Mouse (Mus musculus) testis, postnatal 14 days (tissue): ENCODE measurements around the gene Afp.

ENCODE experiments used
- DNase-seq: peaks from one replicate; pipeline ENCODE4 v3.0.0; 2021; ENCODE audit warnings: low spot score

The Afp gene

GRCm38 (mm10) chr5:90507411-90507949, 16.9 kb downstream of the Afp start:
- DNase-seq = no peak

GRCm38 (mm10) chr5:90509828-90510592, 19.5 kb downstream of the Afp start:
- DNase-seq = no peak

- no peak for DNase-seq
Measured at GRCm38 (mm10) chr5:90512288-90512955, 21.9 kb downstream of the Afp start.

- no peak for DNase-seq
Measured at GRCm38 (mm10) chr5:90515561-90515960, 25.0 kb downstream of the Afp start.

- no peak for DNase-seq
Measured at GRCm38 (mm10) chr5:90518356-90519100, 28.0 kb downstream of the Afp start, which contains the start of gene Afm. Gene Afm (plus strand): TSS chr5:90518932.

- no peak for DNase-seq
Measured at GRCm38 (mm10) chr5:90551191-90551590, 60.7 kb downstream of the Afp start.

- DNase-seq = no peak
Measured at GRCm38 (mm10) chr5:90556052-90556451, 65.5 kb downstream of the Afp start.
